Mouse (Mus musculus): ENCODE data around the gene Rnf26. TPM values are rescaled to one million over a fixed set of nuclear protein-coding genes. Genes with fewer than 3 reads are reported as not detected.

Rnf26 gene
- polyA plus RNA-seq, 2 experiments, result 56.1 to 74.0 TPM

DNA sequence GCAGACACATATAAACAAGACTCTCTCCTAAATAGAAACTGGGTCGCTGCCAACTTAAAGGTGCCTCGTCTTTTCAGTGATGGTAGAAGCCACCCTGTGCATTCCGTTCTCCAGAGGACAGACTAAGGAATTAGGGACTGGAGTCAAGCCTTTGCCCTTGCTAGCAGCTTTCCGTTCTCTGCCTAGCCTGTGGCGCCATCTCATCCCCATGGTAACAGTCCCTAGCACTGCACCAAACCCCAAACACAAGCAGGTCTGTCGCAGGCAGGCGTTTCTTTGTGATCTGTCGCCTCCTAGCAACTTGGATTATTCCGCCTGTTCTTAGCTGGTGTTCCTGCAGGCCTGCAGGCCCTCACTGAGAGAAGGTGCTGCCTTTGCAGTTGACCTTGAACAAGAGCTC, 16.8 kb downstream of the Rnf26 start:
- ATAC-seq (ENCODE audit: low FRiP score, low read depth) (no peak), DNase-seq (ENCODE audit: low spot score) (no peak)
- no peak overlapping the region for H3K27ac ChIP-seq (replicated peaks; ENCODE audit: low read depth, low read length)
- no peaks in the 10 kb centered on the region for H3K9me3 ChIP-seq (ENCODE audit: control insufficient read depth, low read length)
- H3K27me3 ChIP-seq (ENCODE audit: control insufficient read depth, insufficient read depth, low read length), result no peaks in the 10 kb centered on the region
- H3K4me3 ChIP-seq (replicated peaks; ENCODE audit: low read length), result no peak overlapping the region
- no peaks in the 10 kb centered on the region; the same call in 1 of the 2 replicates for H3K4me1 ChIP-seq (ENCODE audit: control insufficient read depth, insufficient read depth, low read length)
- WGBS, result 32% methylated on average over 9 of the region's 9 CpGs
- no peak overlapping the region for H3K4me2 ChIP-seq (replicated peaks; ENCODE audit: low read depth, low read length, severe bottlenecking)
- H3K9ac ChIP-seq (ENCODE audit: low read depth, low read length, severe bottlenecking), result no peak overlapping the region
- H3K36me3 ChIP-seq (ENCODE audit: control insufficient read depth, insufficient read depth, low read length), result peaks cover 25% of the 10 kb centered on the region
- TF ChIP-seq POLR2A (IDR thresholded peaks at IDR 0.05; ENCODE audit: borderline replicate concordance, extremely low read depth, insufficient read depth, insufficient read length), result no peak

DNA sequence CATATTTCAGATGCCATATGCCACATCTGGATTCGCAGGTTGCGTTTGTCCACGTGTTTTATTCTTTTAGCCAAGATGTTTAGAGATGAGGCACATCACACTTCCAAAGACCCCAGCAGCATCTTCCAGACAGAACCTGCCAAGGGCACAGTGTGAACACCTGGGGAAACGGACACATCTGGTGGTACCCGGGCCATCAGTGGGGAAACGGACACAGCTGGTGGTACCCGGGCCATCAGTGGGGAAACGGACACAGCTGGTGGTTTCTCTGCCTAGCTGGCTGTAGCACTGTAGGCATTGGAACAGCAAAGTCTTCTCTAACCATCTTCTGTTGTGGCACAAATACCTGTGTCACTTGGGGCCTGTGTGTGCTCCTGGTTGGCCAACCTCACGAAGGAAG, 17.5 kb downstream of the Rnf26 start:
- Histone ChIP-seq H3K27me3 (ENCODE audit: control insufficient read depth, insufficient read depth, low read length) (no peaks in the 10 kb centered on the region), H3K4me2 (replicated peaks; ENCODE audit: low read depth, low read length, severe bottlenecking) (no peak overlapping the region), H3K27ac (replicated peaks; ENCODE audit: low read depth, low read length) (no peak overlapping the region), H3K4me1 (ENCODE audit: control insufficient read depth, insufficient read depth, low read length) (no peaks in the 10 kb centered on the region; the same call in 1 of the 2 replicates), H3K4me3 (replicated peaks; ENCODE audit: low read length) (no peak overlapping the region), H3K36me3 (ENCODE audit: control insufficient read depth, insufficient read depth, low read length) (peaks cover 30% of the 10 kb centered on the region), H3K9ac (ENCODE audit: low read depth, low read length, severe bottlenecking) (no peak overlapping the region), H3K9me3 (ENCODE audit: control insufficient read depth, low read length) (no peaks in the 10 kb centered on the region)
- TF ChIP-seq POLR2A (IDR thresholded peaks at IDR 0.05; ENCODE audit: borderline replicate concordance, extremely low read depth, insufficient read depth, insufficient read length), result no peak
- DNase-seq (ENCODE audit: low spot score) (no peak), ATAC-seq (ENCODE audit: low FRiP score, low read depth) (no peak)
- WGBS, result 85% methylated on average over 9 of the region's 9 CpGs

DNA sequence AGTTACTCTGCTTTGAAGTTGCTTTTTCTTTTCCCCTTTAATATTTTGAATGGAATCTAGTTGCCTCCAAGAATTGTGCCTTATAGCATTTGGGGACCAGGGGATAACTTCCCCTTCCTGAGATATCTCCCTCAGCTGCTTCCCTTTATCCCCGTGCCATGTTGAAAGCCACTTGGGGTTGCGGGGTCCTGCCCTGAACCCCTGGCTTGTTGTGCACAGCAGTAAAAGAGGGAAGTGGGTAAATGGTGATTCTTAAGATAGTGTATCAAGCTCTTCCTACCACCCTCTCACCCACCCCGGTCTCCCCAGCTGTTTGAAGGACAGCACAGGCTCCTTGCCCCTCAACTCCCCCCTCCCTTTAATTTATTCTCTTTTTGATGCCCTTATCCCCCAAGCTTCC, 18.6 kb downstream of the Rnf26 start:
- Histone ChIP-seq H3K4me3 (replicated peaks; ENCODE audit: low read length) (no peak overlapping the region), H3K27me3 (ENCODE audit: control insufficient read depth, insufficient read depth, low read length) (no peaks in the 10 kb centered on the region), H3K4me1 (ENCODE audit: control insufficient read depth, insufficient read depth, low read length) (no peaks in the 10 kb centered on the region; the same call in 1 of the 2 replicates), H3K9ac (ENCODE audit: low read depth, low read length, severe bottlenecking) (no peak overlapping the region), H3K4me2 (replicated peaks; ENCODE audit: low read depth, low read length, severe bottlenecking) (no peak overlapping the region), H3K27ac (replicated peaks; ENCODE audit: low read depth, low read length) (no peak overlapping the region), H3K36me3 (ENCODE audit: control insufficient read depth, insufficient read depth, low read length) (peaks cover 37% of the 10 kb centered on the region), H3K9me3 (ENCODE audit: control insufficient read depth, low read length) (no peaks in the 10 kb centered on the region)
- ATAC-seq (ENCODE audit: low FRiP score, low read depth) (no peak), DNase-seq (ENCODE audit: low spot score) (no peak)
- WGBS, result 80% methylated on average over 3 of the region's 3 CpGs
- TF ChIP-seq POLR2A (IDR thresholded peaks at IDR 0.05; ENCODE audit: borderline replicate concordance, extremely low read depth, insufficient read depth, insufficient read length), result no peak

DNA sequence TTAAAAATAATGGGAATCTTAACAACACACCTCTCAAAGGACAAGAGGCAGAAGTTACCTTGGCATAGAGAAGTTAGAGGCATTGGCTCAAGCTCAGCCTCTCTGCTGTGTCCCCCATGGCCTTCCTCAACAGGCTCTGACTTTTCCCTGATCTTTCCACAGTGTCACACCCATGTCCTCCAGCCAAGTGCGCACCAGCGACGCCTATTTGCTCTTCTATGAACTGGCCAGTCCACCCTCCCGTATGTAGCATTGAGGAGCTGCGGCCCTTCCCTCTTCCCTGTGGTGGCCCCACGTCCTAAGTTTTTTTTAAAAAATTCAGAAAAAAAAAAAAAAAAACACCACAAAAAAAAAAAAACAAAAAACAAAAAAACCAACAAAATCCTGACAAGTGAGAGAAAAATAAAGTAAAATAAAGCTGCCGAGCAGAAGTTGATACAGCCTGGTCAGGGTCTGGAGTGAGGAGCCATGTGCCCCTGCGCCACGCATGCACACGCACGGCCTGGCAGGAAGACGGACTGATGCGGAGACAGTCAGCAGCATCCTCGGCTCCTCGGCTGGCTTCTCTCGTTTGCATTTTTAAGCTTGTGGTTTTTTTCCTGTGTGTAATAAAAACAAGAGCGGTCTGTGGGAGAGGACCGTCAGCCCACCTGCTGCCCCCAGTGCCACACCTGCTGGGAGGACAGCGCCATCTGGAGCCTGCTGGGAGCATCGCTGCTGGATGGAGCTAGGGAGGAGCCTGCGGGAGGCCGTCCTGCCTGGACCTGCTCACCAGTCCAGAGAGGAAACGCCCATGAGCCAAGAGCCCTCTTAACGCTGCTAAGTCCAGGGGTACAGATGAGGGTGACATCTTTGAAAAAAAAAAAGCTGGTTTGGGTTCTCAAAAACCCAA, 19.5 kb downstream of the Rnf26 start:
- H3K4me2 ChIP-seq (replicated peaks; ENCODE audit: low read depth, low read length, severe bottlenecking), result no peak overlapping the region
- H3K27ac ChIP-seq (replicated peaks; ENCODE audit: low read depth, low read length), result no peak overlapping the region
- H3K4me1 ChIP-seq (ENCODE audit: control insufficient read depth, insufficient read depth, low read length), result no peaks in the 10 kb centered on the region; the same call in 1 of the 2 replicates
- no peak overlapping the region for H3K9ac ChIP-seq (ENCODE audit: low read depth, low read length, severe bottlenecking)
- 39% methylated on average over 24 of the region's 24 CpGs for WGBS
- no peaks in the 10 kb centered on the region for H3K9me3 ChIP-seq (ENCODE audit: control insufficient read depth, low read length)
- ATAC-seq (ENCODE audit: low FRiP score, low read depth), result peak; percentile 62; the same call in 1 of the 2 replicates
- DNase-seq (ENCODE audit: low spot score), result peak; percentile 54
- H3K4me3 ChIP-seq (replicated peaks; ENCODE audit: low read length), result no peak overlapping the region
- no peak for TF ChIP-seq POLR2A (IDR thresholded peaks at IDR 0.05; ENCODE audit: borderline replicate concordance, extremely low read depth, insufficient read depth, insufficient read length)
- H3K36me3 ChIP-seq (ENCODE audit: control insufficient read depth, insufficient read depth, low read length), result peaks cover 37% of the 10 kb centered on the region
- H3K27me3 ChIP-seq (ENCODE audit: control insufficient read depth, insufficient read depth, low read length), result no peaks in the 10 kb centered on the region

GRCm38 (mm10) chr9:44088877-44089608, 24.3 kb downstream of the Rnf26 start:
- 0 out of 2 replicates have a peak, but pooled peaks cover 3% of the 10 kb centered on the region for H3K27me3 ChIP-seq (ENCODE audit: control insufficient read depth, insufficient read depth, low read length)
- no peak for DNase-seq (ENCODE audit: low spot score)
- no peak overlapping the region for H3K27ac ChIP-seq (replicated peaks; ENCODE audit: low read depth, low read length)
- no peaks in the 10 kb centered on the region for H3K9me3 ChIP-seq (ENCODE audit: control insufficient read depth, low read length)
- no peak overlapping the region for H3K4me2 ChIP-seq (replicated peaks; ENCODE audit: low read depth, low read length, severe bottlenecking)
- TF ChIP-seq POLR2A (IDR thresholded peaks at IDR 0.05; ENCODE audit: borderline replicate concordance, extremely low read depth, insufficient read depth, insufficient read length), result no peak
- no peak overlapping the region for H3K9ac ChIP-seq (ENCODE audit: low read depth, low read length, severe bottlenecking)
- ATAC-seq (ENCODE audit: low FRiP score, low read depth), result no peak
- whole genome bisulfite sequencing, result 60% methylated on average over 12 of the region's 12 CpGs
- H3K4me3 ChIP-seq (replicated peaks; ENCODE audit: low read length), result no peak overlapping the region
- peaks cover 30% of the 10 kb centered on the region for H3K36me3 ChIP-seq (ENCODE audit: control insufficient read depth, insufficient read depth, low read length)
- H3K4me1 ChIP-seq (ENCODE audit: control insufficient read depth, insufficient read depth, low read length), result peaks cover 27% of the 10 kb centered on the region
